Mouse (Mus musculus) telencephalon, adult 2 months (tissue): Measurements from ENCODE around the gene Gm3646.
A peak's percentile ranks its signal among the peaks of the same experiment; 100 is the strongest.

Experiments used
- DNase-seq: peaks from one replicate; pipeline ENCODE4 v3.0.0-alpha.2; 2011; ENCODE audit warnings: low read depth, low spot score

The Gm3646 gene

DNA sequence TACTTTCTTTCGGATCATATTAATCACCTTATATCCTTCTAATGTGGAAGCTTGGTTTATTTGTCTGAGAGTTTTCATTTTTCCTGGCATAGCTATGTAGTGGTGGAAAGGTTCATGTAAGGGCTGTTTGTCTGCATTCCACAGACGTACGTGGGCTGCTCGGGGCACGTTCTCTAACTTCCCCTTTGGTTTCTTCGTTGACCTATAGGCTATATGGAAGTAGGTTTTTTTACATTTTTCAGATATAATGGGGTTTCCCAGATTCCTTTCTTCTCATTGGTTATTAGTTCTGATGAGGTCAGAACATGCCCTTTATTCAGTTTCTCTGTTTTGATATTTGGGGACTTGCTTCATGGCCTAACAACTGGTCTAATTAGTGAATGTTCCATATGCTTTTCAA lies 23.3 kb downstream of the Gm3646 start:
- no peak for DNase-seq

GRCm38 (mm10) chr1:39779111-39779980 lies 25.8 kb downstream of the Gm3646 start:
- no peak for DNase-seq

- DNase-seq: peak; percentile 42
Observed at GRCm38 (mm10) chr1:39773991-39774729, 31.0 kb downstream of the Gm3646 start.

DNA sequence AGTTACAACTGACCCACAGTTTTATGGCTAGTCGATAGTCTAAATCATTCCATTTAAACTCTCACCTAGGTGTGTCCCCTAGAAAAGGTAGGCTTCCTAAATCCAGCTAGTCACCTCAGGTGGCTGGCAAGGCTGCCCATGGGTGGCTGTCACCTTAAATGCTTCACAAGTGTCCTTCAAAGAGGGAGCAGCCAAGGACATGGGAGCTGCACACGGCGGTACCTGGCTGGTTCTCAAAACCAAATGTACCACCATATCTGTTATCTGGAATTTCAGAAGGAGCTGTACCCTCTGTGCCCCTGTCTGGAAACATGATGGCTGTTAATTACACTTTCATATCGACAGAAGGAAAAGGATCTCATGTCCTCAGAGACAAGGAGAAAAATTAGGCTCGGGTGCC lies 31.6 kb downstream of the Gm3646 start:
- no peak for DNase-seq

DNA sequence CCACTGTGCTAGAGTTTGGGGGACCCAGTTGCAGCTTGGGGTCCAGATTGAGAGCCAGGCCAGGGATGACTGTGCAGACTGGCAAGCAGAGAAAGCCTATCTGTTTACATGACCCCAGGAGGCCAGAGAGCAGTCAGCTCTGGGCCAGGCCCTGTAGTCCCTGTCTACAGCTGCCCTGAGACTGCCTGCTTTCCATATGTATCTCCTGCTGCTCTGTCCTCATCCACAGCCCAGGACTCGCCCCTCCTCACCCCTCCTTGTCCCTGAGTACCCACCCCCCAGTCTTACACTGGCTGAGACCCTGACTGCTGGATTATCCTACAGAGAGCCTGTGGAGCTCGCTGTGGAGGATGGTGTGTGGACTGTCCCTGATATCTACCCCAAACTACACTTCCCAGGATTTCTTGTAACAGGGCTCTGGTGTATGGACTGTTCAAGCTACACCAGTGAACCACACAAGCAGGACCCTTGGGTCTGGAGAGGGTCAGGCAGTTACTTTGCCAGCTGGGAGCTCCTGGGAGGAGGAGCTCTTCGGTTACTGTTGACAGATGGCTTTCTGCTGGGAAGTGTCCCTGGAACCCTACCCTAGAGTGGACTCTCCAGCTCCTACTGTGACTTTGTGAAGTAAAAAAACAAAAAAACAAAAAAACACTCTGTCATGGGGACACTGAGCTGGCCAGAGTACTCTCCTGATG lies 32.6 kb downstream of the Gm3646 start:
- no peak for DNase-seq

- no peak for DNase-seq
Observed at GRCm38 (mm10) chr1:39770436-39770835, 34.7 kb downstream of the Gm3646 start.

GRCm38 (mm10) chr1:39768017-39768416 lies 37.1 kb downstream of the Gm3646 start:
- no peak for DNase-seq

GRCm38 (mm10) chr1:39765854-39766493 lies 39.2 kb downstream of the Gm3646 start:
- DNase-seq: no peak

DNA sequence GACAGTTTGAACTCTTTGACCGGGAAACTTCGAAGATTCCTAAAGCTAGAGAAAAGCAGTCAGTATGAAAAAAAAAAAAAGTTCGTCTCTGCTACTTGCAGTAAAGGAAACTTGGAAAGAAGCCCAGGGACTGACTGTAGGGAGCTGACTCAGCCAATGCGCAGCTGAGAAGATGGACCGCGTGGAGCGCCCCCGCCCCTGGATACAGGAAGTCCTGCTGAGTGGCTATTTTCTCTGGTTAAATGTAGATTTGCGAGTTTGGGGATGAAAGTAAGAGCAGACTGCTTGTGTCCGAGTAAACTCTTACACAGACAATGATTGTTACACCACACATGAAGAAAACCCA lies 43.1 kb downstream of the Gm3646 start:
- peak; percentile 90 for DNase-seq

DNA sequence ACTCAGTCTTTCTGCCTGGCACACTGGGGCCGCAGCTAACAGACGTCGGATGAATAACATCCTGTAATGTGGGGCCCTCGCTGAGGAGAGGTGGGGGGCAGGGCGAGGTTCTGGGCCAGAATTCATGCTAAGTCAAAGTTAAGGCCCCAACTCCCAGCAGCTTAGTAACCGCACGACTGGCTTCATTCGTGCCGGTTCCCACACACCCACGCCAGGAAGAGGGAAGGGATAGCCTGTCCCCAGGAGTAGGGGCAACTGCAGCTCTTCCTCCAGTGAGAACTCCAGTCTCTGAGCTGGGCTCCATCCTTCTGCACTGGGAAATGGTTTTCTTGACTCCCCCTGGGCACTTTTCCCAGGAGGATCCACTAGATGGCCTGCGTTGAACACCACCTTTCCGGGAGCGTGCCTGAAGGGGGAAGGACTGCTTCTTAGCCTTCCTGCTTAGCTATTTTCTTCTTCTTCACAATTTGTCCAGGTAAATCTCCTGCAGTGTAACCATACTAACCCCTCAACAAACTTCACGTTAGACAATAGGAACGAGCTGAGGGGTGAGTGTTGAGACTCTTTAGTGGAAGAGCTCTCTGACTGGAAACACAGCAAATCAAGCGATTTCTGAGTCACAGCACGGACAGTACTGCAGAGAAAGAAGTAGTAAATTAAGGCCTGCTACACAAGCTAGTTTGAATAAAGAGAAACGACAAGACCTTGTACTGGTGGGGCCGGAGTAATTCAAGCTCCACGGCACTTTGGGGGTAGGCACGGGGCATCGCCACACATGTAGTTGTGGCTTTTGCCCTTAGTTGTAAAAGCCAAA lies 43.7 kb downstream of the Gm3646 start:
- DNase-seq: peak; percentile 61

DNA sequence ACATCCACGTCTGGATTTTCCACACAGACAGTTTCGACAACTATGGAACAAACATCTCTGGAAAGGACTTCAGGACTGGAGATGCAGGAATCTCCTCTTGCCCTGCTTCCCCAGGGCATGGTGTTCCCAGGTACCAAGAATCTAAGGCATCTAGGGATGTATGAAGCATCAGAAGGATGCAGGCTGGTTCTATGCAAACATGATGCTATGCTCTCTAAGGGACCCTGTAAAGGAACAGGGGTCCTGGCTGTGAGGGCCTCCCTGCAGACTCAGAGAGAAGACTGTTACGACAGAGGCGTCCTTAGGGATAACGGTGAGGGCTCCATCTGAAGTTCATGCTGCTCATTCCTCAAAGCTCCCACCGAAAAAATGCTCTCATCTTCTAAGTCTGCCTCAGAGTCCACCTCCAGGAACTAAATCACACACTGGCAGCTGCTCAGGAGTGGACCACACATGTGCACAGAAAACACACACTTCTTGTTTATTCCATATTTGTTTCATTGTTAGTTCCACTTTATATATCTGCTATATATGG lies 44.9 kb downstream of the Gm3646 start:
- no peak for DNase-seq

DNA sequence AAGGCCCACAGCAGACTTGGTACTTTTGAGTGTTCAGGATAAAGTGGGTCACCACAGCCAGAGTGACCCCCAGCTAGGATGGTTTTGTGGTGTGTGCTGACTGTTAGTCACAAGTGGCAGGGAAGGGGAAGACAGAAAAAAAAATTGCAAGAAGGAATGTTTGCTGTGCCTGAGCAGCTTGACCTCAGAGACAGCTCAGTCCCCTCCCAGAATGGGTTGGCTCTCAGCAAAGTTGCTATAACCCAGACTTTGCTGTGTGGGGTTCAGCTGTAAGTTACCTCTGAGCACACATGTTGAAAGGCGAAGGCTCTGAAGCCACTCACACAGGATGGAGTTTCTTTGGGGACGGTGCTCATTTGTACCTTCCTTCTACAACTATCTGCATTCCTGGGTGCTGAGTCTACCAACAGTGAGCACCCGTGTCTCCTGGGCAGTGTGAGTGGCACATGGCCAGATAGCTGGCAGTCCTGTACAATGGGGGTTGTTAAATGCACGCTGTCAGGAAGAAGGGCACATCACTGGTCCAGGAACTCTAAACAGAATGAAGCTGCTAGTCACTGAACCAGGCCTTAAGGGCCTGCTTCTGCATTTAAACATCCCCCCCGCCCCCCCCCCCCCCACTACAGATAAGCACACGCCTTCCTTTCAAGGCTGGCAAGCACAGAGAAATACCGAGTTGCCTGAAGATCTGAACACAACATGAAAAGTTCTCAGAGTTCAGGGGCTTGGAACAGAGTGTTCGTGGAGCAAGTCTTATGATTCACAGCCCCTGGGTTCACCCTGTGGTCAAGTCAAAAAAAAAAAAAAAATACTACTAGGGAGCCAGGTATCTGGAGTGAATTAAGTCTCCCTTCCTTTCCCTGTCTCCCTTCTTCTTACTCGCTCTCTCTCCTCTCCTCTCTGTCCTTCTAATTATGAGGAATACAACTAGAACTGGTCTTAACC lies 45.6 kb downstream of the Gm3646 start:
- no peak for DNase-seq

DNA sequence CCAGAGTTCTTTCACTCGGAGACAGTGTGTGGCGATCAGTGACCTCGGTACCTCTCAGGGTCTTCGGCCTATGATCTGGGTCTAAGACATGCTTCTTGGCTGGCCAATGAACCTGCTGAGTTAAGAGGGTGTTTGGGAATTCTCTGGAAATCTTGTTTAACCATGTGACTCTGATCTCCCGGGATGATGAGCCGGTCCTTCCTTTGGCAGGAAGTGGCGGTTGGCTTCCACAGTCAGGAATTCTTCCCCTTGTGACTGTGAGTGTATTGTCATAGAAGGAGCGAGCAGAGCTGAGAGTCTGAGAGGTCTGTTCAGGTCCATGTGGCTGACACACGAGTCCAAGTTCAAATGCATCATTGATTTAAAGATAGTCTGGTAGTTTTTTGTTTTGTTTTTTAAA lies 46.9 kb downstream of the Gm3646 start:
- no peak for DNase-seq

DNA sequence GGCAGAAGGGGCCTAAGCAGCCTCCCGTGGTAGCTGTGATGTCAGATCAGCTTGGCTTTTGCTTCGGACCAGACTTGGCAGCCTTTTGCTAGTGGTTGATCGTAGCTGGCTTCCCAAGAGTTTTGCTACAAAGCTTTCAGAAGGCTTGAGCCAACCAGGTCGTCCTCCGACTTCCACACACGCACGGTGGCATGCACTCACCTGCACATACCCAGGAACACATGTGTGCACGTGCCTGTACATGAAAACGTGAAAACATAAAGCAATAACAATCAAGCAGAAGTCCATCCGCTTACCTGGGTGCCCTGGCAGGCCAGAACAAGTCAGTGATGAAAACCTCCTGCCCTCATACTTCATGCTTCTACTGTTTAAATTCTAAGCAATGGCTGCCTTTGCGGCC lies 48.2 kb downstream of the Gm3646 start:
- no peak for DNase-seq

- DNase-seq: no peak
Observed at GRCm38 (mm10) chr1:39754224-39754957, 50.7 kb downstream of the Gm3646 start.
